8 mouse cellular contexts compared by ENCODE assay signal in genomic region chr11:120647047-120647830, GRCm38 (mm10). TPM values are rescaled to one million over a fixed set of nuclear protein-coding genes. Genes with fewer than 3 reads are reported as not detected.
A peak's percentile ranks its signal among the peaks of the same experiment; 100 is the strongest.
DNase-seq lines count a peak whose midpoint lies in the region; ATAC-seq and TF ChIP-seq lines count a peak whose summit lies in the region.
"Had no signal": no experiment of that assay in that cellular context is flagged by ENCODE, and none has a peak within 500 bp of the region (broad histone marks: within the 10 kb centered on the region; RNA-seq: fewer than 3 reads in every experiment).

No protein-coding gene starts in this region.

- no peaks in the 10 kb centered on the region for H3K9me3 ChIP-seq in kidney, embryonic 16.5 days (ENCODE audit: low read length)
- H3K9me3 ChIP-seq in ES-Bruce4 (replicated peaks; ENCODE audit: control insufficient read depth, insufficient read depth, low read length, poor library complexity, severe bottlenecking): no peaks in the 10 kb centered on the region
- no peaks in the 10 kb centered on the region for H3K9me3 ChIP-seq in embryonic facial prominence, embryonic 10.5 days
- H3K9me3 ChIP-seq in liver, postnatal 0 days (ENCODE audit: low read length): no peaks in the 10 kb centered on the region

- no peaks in the 10 kb centered on the region for H3K27me3 ChIP-seq in kidney, embryonic 16.5 days (ENCODE audit: insufficient read depth, low read length)
- no peaks in the 10 kb centered on the region for H3K27me3 ChIP-seq in ES-Bruce4 (ENCODE audit: control insufficient read depth, insufficient read depth, low read length, poor library complexity, severe bottlenecking)
- H3K27me3 ChIP-seq in embryonic facial prominence, embryonic 10.5 days (replicated peaks; ENCODE audit: low read depth, poor library complexity, severe bottlenecking): peaks cover 49% of the 10 kb centered on the region
- H3K27me3 ChIP-seq in liver, postnatal 0 days (ENCODE audit: insufficient read depth, low read length): 0 out of 2 replicates have a peak, but pooled peaks cover 3% of the 10 kb centered on the region

- no peak for TF ChIP-seq EP300 in ES-Bruce4 (IDR thresholded peaks at IDR 0.05; ENCODE audit: insufficient read depth, low read depth, low read length)
- no peak for TF ChIP-seq EP300 in liver, postnatal 0 days (IDR thresholded peaks at IDR 0.05; ENCODE audit: low read depth)

- H3K4me2 ChIP-seq in kidney, embryonic 16.5 days (replicated peaks; ENCODE audit: low read depth, low read length): peak overlapping the region; percentile 54; the same call in 1 of the 2 replicates
- H3K4me2 ChIP-seq in liver, postnatal 0 days (ENCODE audit: low read depth, low read length): peak overlapping the region; percentile 73

- no peak for TF ChIP-seq CTCF in ES-Bruce4 (IDR thresholded peaks at IDR 0.05; ENCODE audit: low read depth, low read length)
- TF ChIP-seq CTCF in liver, postnatal 0 days (IDR thresholded peaks at IDR 0.05; ENCODE audit: low read depth): no peak

- DNase-seq in kidney, postnatal 36 days: no peak
- no peak for DNase-seq in embryonic facial prominence, embryonic 10.5 days (ENCODE audit: low spot score)
- DNase-seq in liver, postnatal 0 days: peak; percentile 10

- WGBS in kidney, embryonic 16.5 days: 86% methylated on average over 35 of the region's 35 CpGs
- WGBS in embryonic facial prominence, embryonic 10.5 days: 81% methylated on average over 35 of the region's 35 CpGs
- WGBS in liver, postnatal 0 days (ENCODE audit: insufficient replicate concordance): 82% methylated on average over 35 of the region's 35 CpGs

- no peak for TF ChIP-seq POLR2A in ES-Bruce4 (IDR thresholded peaks at IDR 0.05; ENCODE audit: insufficient read depth, low read length)

- peak overlapping the region; percentile 9 for H3K9ac ChIP-seq in kidney, embryonic 16.5 days (replicated peaks; ENCODE audit: low read length)
- H3K9ac ChIP-seq in ES-Bruce4 (ENCODE audit: low read depth, poor library complexity, severe bottlenecking): no peak overlapping the region
- H3K9ac ChIP-seq in liver, postnatal 0 days (replicated peaks): no peak overlapping the region

- H3K4me1 ChIP-seq in kidney, embryonic 16.5 days (ENCODE audit: insufficient read depth, low read length): peaks cover 18% of the 10 kb centered on the region
- peaks cover 4% of the 10 kb centered on the region for H3K4me1 ChIP-seq in ES-Bruce4 (ENCODE audit: control insufficient read depth, insufficient read depth, low read length)
- peaks cover 30% of the 10 kb centered on the region for H3K4me1 ChIP-seq in embryonic facial prominence, embryonic 10.5 days
- H3K4me1 ChIP-seq in liver, postnatal 0 days (ENCODE audit: insufficient read depth): peaks cover 21% of the 10 kb centered on the region

- no peak overlapping the region for H3K27ac ChIP-seq in kidney, embryonic 16.5 days (ENCODE audit: low read length)
- no peak overlapping the region for H3K27ac ChIP-seq in ES-Bruce4 (ENCODE audit: insufficient read depth, low read length)
- no peak overlapping the region for H3K27ac ChIP-seq in embryonic facial prominence, embryonic 10.5 days (replicated peaks)
- peak overlapping the region; percentile 53; the same call in 1 of the 2 replicates for H3K27ac ChIP-seq in liver, postnatal 0 days (ENCODE audit: low read depth)

- no peaks in the 10 kb centered on the region for H3K36me3 ChIP-seq in kidney, embryonic 16.5 days (ENCODE audit: insufficient read depth, low read length)
- H3K36me3 ChIP-seq in ES-Bruce4 (ENCODE audit: control insufficient read depth, insufficient read depth, low read length, poor library complexity, severe bottlenecking): no peaks in the 10 kb centered on the region
- H3K36me3 ChIP-seq in embryonic facial prominence, embryonic 10.5 days (replicated peaks): no peaks in the 10 kb centered on the region
- H3K36me3 ChIP-seq in liver, postnatal 0 days (replicated peaks; ENCODE audit: insufficient read depth, low read length): no peaks in the 10 kb centered on the region

- H3K4me3 ChIP-seq in kidney, embryonic 16.5 days (ENCODE audit: low read length): no peak overlapping the region
- peak overlapping the region; percentile 53 for H3K4me3 ChIP-seq in ES-Bruce4 (ENCODE audit: low read depth, low read length)
- peak overlapping the region; percentile 39; the same call in 1 of the 2 replicates for H3K4me3 ChIP-seq in embryonic facial prominence, embryonic 10.5 days
- no peak overlapping the region for H3K4me3 ChIP-seq in liver, postnatal 0 days (ENCODE audit: low read depth, low read length)

- no peak for ATAC-seq in kidney, embryonic 16.5 days (ENCODE audit: low FRiP score, low TSS enrichment)
- no peak for ATAC-seq in liver, postnatal 0 days
- no peak for ATAC-seq in erythroid progenitor cell, adult 5-6 weeks (replicated peaks; ENCODE audit: low FRiP score, poor library complexity, severe bottlenecking)
- no peak for ATAC-seq in frontal cortex, adult (ENCODE audit: low TSS enrichment)

RNA-seq across cellular contexts. Expression of gene Myadml2, which starts 0.7 kb away (rescaled TPM):
- polyA plus RNA-seq in kidney, embryonic 16.5 days (2015; fragmentation: Nextera tagmentation; extraction: Ambion mirVana): 0.51 and 0.73 TPM in 2 replicates
- not detected in 2 replicates for polyA plus RNA-seq in ES-Bruce4 (2011; ENCODE audit: insufficient read depth, insufficient read length, low read depth, missing spikeins)
- not detected in 2 replicates for polyA plus RNA-seq in embryonic facial prominence, embryonic 10.5 days (2016; fragmentation: Nextera tagmentation; extraction: Ambion mirVana)
- polyA plus RNA-seq in liver, postnatal 0 days (2015; fragmentation: Nextera tagmentation; extraction: Ambion mirVana): 0.26 and 0.50 TPM in 2 replicates
- not detected in 2 replicates for total RNA-seq in erythroid progenitor cell, adult 5-6 weeks (2015; ENCODE audit: low replicate concordance)
- total RNA-seq in erythroid progenitor cell, adult 5-6 weeks (2017; ENCODE audit: low replicate concordance): not detected in 2 replicates
- total RNA-seq: neutrophil, adult 5-6 weeks had no signal

RNA-seq across cellular contexts. Expression of gene Pycr1, which starts 3.7 kb away (rescaled TPM):
- 26.8 and 27.3 TPM in 2 replicates for polyA plus RNA-seq in kidney, embryonic 16.5 days (2015; fragmentation: Nextera tagmentation; extraction: Ambion mirVana)
- 41.7 and 55.3 TPM in 2 replicates for polyA plus RNA-seq in ES-Bruce4 (2011; ENCODE audit: insufficient read depth, insufficient read length, low read depth, missing spikeins)
- polyA plus RNA-seq in embryonic facial prominence, embryonic 10.5 days (2016; fragmentation: Nextera tagmentation; extraction: Ambion mirVana): 32.7 and 33.7 TPM in 2 replicates
- polyA plus RNA-seq in liver, postnatal 0 days (2015; fragmentation: Nextera tagmentation; extraction: Ambion mirVana): 1.5 and 1.7 TPM in 2 replicates
- total RNA-seq in erythroid progenitor cell, adult 5-6 weeks (2015; ENCODE audit: low replicate concordance): 2.1 TPM in 1 of 2 replicates, not detected in the other
- total RNA-seq in erythroid progenitor cell, adult 5-6 weeks (2017; ENCODE audit: low replicate concordance): 1.1 TPM in 1 of 2 replicates, not detected in the other
- total RNA-seq: neutrophil, adult 5-6 weeks had no signal

RNA-seq across cellular contexts. Expression of gene Notum, which starts 13.7 kb away (rescaled TPM):
- 4.8 and 5.9 TPM in 2 replicates for polyA plus RNA-seq in kidney, embryonic 16.5 days (2015; fragmentation: Nextera tagmentation; extraction: Ambion mirVana)
- polyA plus RNA-seq in ES-Bruce4 (2011; ENCODE audit: insufficient read depth, insufficient read length, low read depth, missing spikeins): 2.3 and 5.1 TPM in 2 replicates
- polyA plus RNA-seq in embryonic facial prominence, embryonic 10.5 days (2016; fragmentation: Nextera tagmentation; extraction: Ambion mirVana): 4.4 and 4.8 TPM in 2 replicates
- polyA plus RNA-seq in liver, postnatal 0 days (2015; fragmentation: Nextera tagmentation; extraction: Ambion mirVana): 0.15 and 0.29 TPM in 2 replicates
- total RNA-seq in erythroid progenitor cell, adult 5-6 weeks (2015; ENCODE audit: low replicate concordance): not detected in 2 replicates
- total RNA-seq in erythroid progenitor cell, adult 5-6 weeks (2017; ENCODE audit: low replicate concordance): not detected in 2 replicates
- total RNA-seq: neutrophil, adult 5-6 weeks had no signal

RNA-seq across cellular contexts. Expression of gene Mafg, which starts 13.8 kb away (rescaled TPM):
- 24.3 and 25.4 TPM in 2 replicates for polyA plus RNA-seq in kidney, embryonic 16.5 days (2015; fragmentation: Nextera tagmentation; extraction: Ambion mirVana)
- polyA plus RNA-seq in ES-Bruce4 (2011; ENCODE audit: insufficient read depth, insufficient read length, low read depth, missing spikeins): 48.0 and 53.0 TPM in 2 replicates
- polyA plus RNA-seq in embryonic facial prominence, embryonic 10.5 days (2016; fragmentation: Nextera tagmentation; extraction: Ambion mirVana): 24.2 and 25.1 TPM in 2 replicates
- polyA plus RNA-seq in liver, postnatal 0 days (2015; fragmentation: Nextera tagmentation; extraction: Ambion mirVana): 30.8 and 35.8 TPM in 2 replicates
- total RNA-seq in erythroid progenitor cell, adult 5-6 weeks (2015; ENCODE audit: low replicate concordance): 36.0 TPM in 2 replicates
- total RNA-seq in erythroid progenitor cell, adult 5-6 weeks (2017; ENCODE audit: low replicate concordance): 71.3 and 91.6 TPM in 2 replicates

RNA-seq across cellular contexts. Expression of gene Sirt7, which starts 22.2 kb away (rescaled TPM):
- 38.9 and 39.3 TPM in 2 replicates for polyA plus RNA-seq in kidney, embryonic 16.5 days (2015; fragmentation: Nextera tagmentation; extraction: Ambion mirVana)
- 10.8 and 11.1 TPM in 2 replicates for polyA plus RNA-seq in ES-Bruce4 (2011; ENCODE audit: insufficient read depth, insufficient read length, low read depth, missing spikeins)
- polyA plus RNA-seq in embryonic facial prominence, embryonic 10.5 days (2016; fragmentation: Nextera tagmentation; extraction: Ambion mirVana): 27.7 and 29.5 TPM in 2 replicates
- polyA plus RNA-seq in liver, postnatal 0 days (2015; fragmentation: Nextera tagmentation; extraction: Ambion mirVana): 34.3 TPM in 2 replicates
- 59.9 and 61.3 TPM in 2 replicates for total RNA-seq in erythroid progenitor cell, adult 5-6 weeks (2015; ENCODE audit: low replicate concordance)
- total RNA-seq in erythroid progenitor cell, adult 5-6 weeks (2017; ENCODE audit: low replicate concordance): 81.2 and 85.6 TPM in 2 replicates

Comparison
In these comparisons a context has a peak if more than half of its experiments do, and no peak if none do; other contexts are left out.
1. H3K4me3 ChIP-seq: peak in ES-Bruce4 (single experiment) and embryonic facial prominence, embryonic 10.5 days (single experiment); none in kidney, embryonic 16.5 days (single experiment) and liver, postnatal 0 days (single experiment).
2. RNA of gene Pycr1, which starts 3.7 kb away (polyA plus RNA-seq): 41.7 to 55.3 TPM in ES-Bruce4, 32.7 to 33.7 TPM in embryonic facial prominence, embryonic 10.5 days and 26.8 to 27.3 TPM in kidney, embryonic 16.5 days; 1.5 to 1.7 TPM in liver, postnatal 0 days; every median in the first group is over 10 times any median in the second.